31 mouse cellular contexts compared by ENCODE assay signal in the genomic region with DNA sequence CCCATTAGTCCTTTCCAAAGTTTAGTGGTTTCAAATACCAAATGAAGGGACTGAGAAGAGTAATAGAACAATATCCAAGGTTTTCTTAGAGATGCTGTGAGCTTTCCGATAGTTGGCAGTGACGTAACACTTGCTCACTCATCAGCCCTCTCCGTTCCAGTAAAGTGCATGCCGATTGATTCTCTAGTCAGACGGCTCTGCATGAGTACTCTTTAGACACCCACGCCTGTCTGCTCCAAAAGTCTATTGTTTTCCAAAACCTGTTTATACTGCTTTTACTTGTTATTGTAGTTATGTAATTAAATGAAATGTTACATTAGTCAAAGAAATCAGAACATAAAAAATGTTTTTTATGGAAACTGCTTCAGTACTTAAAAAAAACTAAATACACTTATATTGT.
"Had no signal": no experiment of that assay in that cellular context is flagged by ENCODE, and none has a peak within 500 bp of the region (broad histone marks: within the 10 kb centered on the region; RNA-seq: fewer than 3 reads in every experiment).

No protein-coding gene starts in this region.

- H3K4me1 ChIP-seq: limb, embryonic 10.5 days; limb, embryonic 12.5 days; limb, embryonic 13.5 days; limb, embryonic 15.5 days; liver, embryonic 12.5 days; liver, embryonic 13.5 days; liver, embryonic 15.5 days; lung, embryonic 15.5 days; midbrain, embryonic 10.5 days; midbrain, embryonic 12.5 days; midbrain, embryonic 13.5 days; midbrain, embryonic 15.5 days; neural tube, embryonic 12.5 days had no signal

- H3K27me3 ChIP-seq: limb, embryonic 12.5 days; limb, embryonic 13.5 days; limb, embryonic 15.5 days; liver, embryonic 12.5 days; liver, embryonic 13.5 days; liver, embryonic 15.5 days; lung, embryonic 15.5 days; megakaryocyte, embryonic 14.5 days; midbrain, embryonic 12.5 days; midbrain, embryonic 13.5 days; midbrain, embryonic 15.5 days; neural tube, embryonic 12.5 days had no signal

- H3K9me3 ChIP-seq: limb, embryonic 10.5 days; limb, embryonic 12.5 days; limb, embryonic 13.5 days; limb, embryonic 15.5 days; liver, embryonic 12.5 days; liver, embryonic 13.5 days; liver, embryonic 15.5 days; lung, embryonic 15.5 days; megakaryocyte, embryonic 14.5 days; midbrain, embryonic 10.5 days; midbrain, embryonic 12.5 days; midbrain, embryonic 13.5 days; midbrain, embryonic 15.5 days; neural tube, embryonic 12.5 days had no signal

- H3K27ac ChIP-seq: limb, embryonic 10.5 days; limb, embryonic 12.5 days; limb, embryonic 13.5 days; limb, embryonic 15.5 days; liver, embryonic 12.5 days; liver, embryonic 13.5 days; liver, embryonic 14.5 days; liver, embryonic 15.5 days; lung, embryonic 15.5 days; macrophage; midbrain, embryonic 10.5 days; midbrain, embryonic 12.5 days; midbrain, embryonic 13.5 days; midbrain, embryonic 15.5 days; neural tube, embryonic 12.5 days had no signal

- H3K4me3 ChIP-seq: limb, embryonic 10.5 days; limb, embryonic 12.5 days; limb, embryonic 13.5 days; limb, embryonic 15.5 days; liver, embryonic 12.5 days; liver, embryonic 13.5 days; liver, embryonic 15.5 days; lung, embryonic 15.5 days; megakaryocyte, embryonic 14.5 days; midbrain, embryonic 10.5 days; midbrain, embryonic 12.5 days; midbrain, embryonic 13.5 days; midbrain, embryonic 15.5 days; myocyte; neural tube, embryonic 12.5 days had no signal

- ATAC-seq: liver, embryonic 12.5 days; liver, postnatal 0 days; midbrain, embryonic 13.5 days; midbrain, embryonic 15.5 days; midbrain, embryonic 16.5 days had no signal

- H3K4me2 ChIP-seq: limb, embryonic 12.5 days; limb, embryonic 13.5 days; limb, embryonic 15.5 days; liver, embryonic 11.5 days; liver, embryonic 12.5 days; liver, embryonic 13.5 days; liver, embryonic 15.5 days; lung, embryonic 14.5 days; lung, embryonic 15.5 days; midbrain, embryonic 11.5 days; midbrain, embryonic 12.5 days; midbrain, embryonic 13.5 days; midbrain, embryonic 15.5 days; neural tube, embryonic 12.5 days had no signal

- H3K9ac ChIP-seq: limb, embryonic 12.5 days; limb, embryonic 13.5 days; limb, embryonic 15.5 days; liver, embryonic 12.5 days; liver, embryonic 13.5 days; liver, embryonic 14.5 days; liver, embryonic 15.5 days; liver, postnatal 0 days; lung, embryonic 14.5 days; lung, embryonic 15.5 days; midbrain, embryonic 12.5 days; midbrain, embryonic 13.5 days; midbrain, embryonic 15.5 days; neural tube, embryonic 12.5 days had no signal

- DNase-seq: left cerebral cortex, postnatal 4 days; liver; liver, embryonic 13.5 days; liver, postnatal 0 days; lung, adult 18-20 months; lung, adult 2 months; lung, embryonic 14.5 days; lung, postnatal 10 days; lung, postnatal 14 days; lung, postnatal 36 days; lung, postnatal 4 days; midbrain, embryonic 14.5 days had no signal
